Mouse (Mus musculus): ENCODE measurements at regions not wholly inside any gene's neighbourhood (a gene's known extent, or its start where the extent isn't known, plus 50 kb on each side); places are given as distances from the start of the nearest gene placed in this dataset.

DNA sequence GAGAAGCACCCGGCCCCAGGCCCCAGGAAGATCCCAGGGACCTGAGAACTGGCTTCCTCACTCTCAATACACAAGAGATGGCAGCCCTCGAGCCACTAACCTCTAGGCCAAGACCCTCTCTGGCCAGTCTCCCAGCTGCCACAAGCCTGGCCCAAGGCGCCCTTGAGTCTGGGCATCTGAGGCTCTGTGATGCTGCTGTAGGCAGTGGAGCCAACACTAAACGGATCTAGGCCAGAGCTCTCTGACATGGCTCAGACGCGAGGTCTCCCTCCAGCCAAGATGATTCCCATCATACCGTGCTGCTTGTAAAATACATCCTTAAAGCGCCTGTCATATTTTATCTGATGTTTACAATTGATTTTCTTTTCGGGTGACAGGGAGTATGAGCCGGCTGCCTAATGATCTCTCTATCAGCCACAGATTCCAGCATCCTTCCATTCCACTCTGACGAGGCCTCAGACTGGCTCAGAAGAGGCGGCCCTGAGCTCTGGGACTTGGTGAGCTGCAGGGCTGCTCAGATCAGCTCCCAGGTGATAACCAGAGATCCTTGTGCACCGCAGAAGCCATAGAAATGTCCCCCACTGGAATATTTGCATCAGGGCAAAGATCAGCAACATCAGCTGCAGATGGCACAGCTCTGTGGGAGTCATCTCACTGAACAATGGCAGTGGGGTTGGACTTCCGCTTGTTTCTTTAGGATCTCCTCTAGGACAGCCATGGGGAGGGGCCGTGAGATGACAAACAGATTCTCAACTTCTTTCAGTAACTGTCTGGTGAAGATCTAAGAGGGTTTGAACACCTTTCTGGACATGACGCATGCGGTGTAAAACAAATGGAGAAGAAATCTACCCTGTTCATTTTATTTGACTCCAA lies 60.1 kb upstream of the Zfp423 start:
- Histone ChIP-seq H3K36me3 (ENCODE audit: control insufficient read depth, insufficient read depth, low read length) (no peaks in the 10 kb centered on the region), H3K4me1 (replicated peaks; ENCODE audit: control insufficient read depth, insufficient read depth) (no peaks in the 10 kb centered on the region), H3K27me3 (ENCODE audit: control insufficient read depth, insufficient read depth, low read length) (no peaks in the 10 kb centered on the region), H3K4me3 (ENCODE audit: low read depth, low read length) (no peak overlapping the region), H3K9me3 (ENCODE audit: control insufficient read depth, low read length) (0 out of 2 replicates have a peak, but pooled peaks cover 5% of the 10 kb centered on the region), H3K27ac (replicated peaks) (no peak overlapping the region), H3K4me2 (replicated peaks; ENCODE audit: low read depth) (no peak overlapping the region), H3K9ac (ENCODE audit: low read length) (no peak overlapping the region)
- ATAC-seq (ENCODE audit: low FRiP score, low TSS enrichment) (no peak), DNase-seq (ENCODE audit: low spot score) (no peak)
- WGBS, result 70% methylated on average over 17 of the region's 17 CpGs
- TF ChIP-seq EP300 (optimal IDR thresholded peaks at IDR 0.05) (no peak), CTCF (IDR thresholded peaks at IDR 0.05; ENCODE audit: low read depth) (no peak)

DNA sequence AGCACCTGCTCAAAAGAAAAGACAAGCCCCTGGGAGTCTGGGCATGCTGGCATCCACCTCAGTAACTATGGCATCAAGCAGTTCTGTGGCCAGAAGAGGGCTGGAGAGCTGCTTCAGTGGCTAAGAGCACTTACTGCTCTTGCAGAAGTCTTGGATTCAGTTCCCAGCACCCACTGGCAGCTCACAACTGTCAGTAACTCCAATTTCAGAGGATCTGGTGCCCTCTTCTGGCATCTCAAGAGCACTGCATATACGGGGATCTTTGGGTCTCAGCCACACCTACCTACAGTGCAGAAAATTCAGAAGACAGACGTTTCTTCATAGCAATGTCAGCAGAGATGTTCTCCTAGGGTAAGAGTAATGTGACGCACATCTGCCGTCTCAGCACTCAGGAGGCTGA lies 59.1 kb upstream of the Zfp423 start:
- no peak overlapping the region for H3K9ac ChIP-seq (ENCODE audit: low read length)
- 90% methylated on average over 4 of the region's 4 CpGs for WGBS
- peak; percentile 26; the same call in 1 of the 2 replicates for TF ChIP-seq CTCF (IDR thresholded peaks at IDR 0.05; ENCODE audit: low read depth)
- TF ChIP-seq EP300 (optimal IDR thresholded peaks at IDR 0.05), result no peak

DNA sequence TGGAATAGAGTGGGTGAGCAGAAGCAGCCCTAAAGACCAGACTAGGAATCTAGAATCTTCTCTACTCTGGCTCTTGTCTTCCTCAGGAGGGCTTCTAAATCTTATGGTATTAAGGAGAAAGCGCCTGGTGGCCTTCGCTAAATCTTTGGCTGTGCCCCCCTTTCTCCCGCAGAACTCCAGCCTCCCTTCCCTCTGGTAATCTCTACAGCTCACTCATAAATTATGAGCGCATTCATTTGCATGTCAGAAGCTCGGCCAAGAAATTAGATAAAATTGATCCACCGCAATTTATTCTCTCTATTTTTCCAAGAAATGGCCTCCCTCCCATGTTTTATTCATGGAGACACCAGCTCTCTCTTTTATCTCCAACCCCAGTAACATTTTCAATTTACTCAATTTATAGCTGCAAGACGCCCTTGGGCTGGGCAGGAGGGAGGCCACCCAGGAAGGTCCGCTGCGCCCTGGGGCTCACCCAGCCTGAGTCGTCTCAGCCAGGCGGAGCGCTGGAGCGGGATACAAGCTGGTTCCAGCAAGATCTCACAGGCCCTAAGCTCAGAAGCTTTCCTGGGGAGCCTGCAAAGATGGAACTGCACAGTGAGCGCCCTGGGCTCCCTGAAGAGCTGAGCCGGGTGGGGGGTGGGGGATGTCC lies 52.9 kb upstream of the Zfp423 start:
- no peak for DNase-seq (ENCODE audit: low spot score)
- no peak overlapping the region for H3K27ac ChIP-seq (replicated peaks)
- no peaks in the 10 kb centered on the region for H3K9me3 ChIP-seq (ENCODE audit: control insufficient read depth, low read length)
- H3K4me3 ChIP-seq (ENCODE audit: low read depth, low read length), result no peak overlapping the region
- no peak overlapping the region for H3K4me2 ChIP-seq (replicated peaks; ENCODE audit: low read depth)
- ATAC-seq (ENCODE audit: low FRiP score, low TSS enrichment), result 0 out of 2 replicates have a peak, but pooled peaks have one; percentile 66
- no peak overlapping the region for H3K9ac ChIP-seq (ENCODE audit: low read length)
- no peaks in the 10 kb centered on the region for H3K27me3 ChIP-seq (ENCODE audit: control insufficient read depth, insufficient read depth, low read length)
- TF ChIP-seq EP300 (optimal IDR thresholded peaks at IDR 0.05) (no peak), CTCF (IDR thresholded peaks at IDR 0.05; ENCODE audit: low read depth) (no peak)
- H3K4me1 ChIP-seq (replicated peaks; ENCODE audit: control insufficient read depth, insufficient read depth), result no peaks in the 10 kb centered on the region
- no peaks in the 10 kb centered on the region for H3K36me3 ChIP-seq (ENCODE audit: control insufficient read depth, insufficient read depth, low read length)
- 46% methylated on average over 15 of the region's 15 CpGs for WGBS

More for the DNA sequence above, 59.1 kb upstream of the Zfp423 start:
- no peaks in the 10 kb centered on the region for H3K36me3 ChIP-seq (ENCODE audit: control insufficient read depth, insufficient read depth, low read length)
- H3K27me3 ChIP-seq (ENCODE audit: control insufficient read depth, insufficient read depth, low read length), result no peaks in the 10 kb centered on the region
- H3K27ac ChIP-seq (replicated peaks), result no peak overlapping the region
- 0 out of 2 replicates have a peak, but pooled peaks cover 5% of the 10 kb centered on the region for H3K9me3 ChIP-seq (ENCODE audit: control insufficient read depth, low read length)
- H3K4me3 ChIP-seq (ENCODE audit: low read depth, low read length), result no peak overlapping the region
- DNase-seq (ENCODE audit: low spot score) (no peak), ATAC-seq (ENCODE audit: low FRiP score, low TSS enrichment) (no peak)
- no peak overlapping the region for H3K4me2 ChIP-seq (replicated peaks; ENCODE audit: low read depth)
- H3K4me1 ChIP-seq (replicated peaks; ENCODE audit: control insufficient read depth, insufficient read depth), result no peaks in the 10 kb centered on the region

DNA sequence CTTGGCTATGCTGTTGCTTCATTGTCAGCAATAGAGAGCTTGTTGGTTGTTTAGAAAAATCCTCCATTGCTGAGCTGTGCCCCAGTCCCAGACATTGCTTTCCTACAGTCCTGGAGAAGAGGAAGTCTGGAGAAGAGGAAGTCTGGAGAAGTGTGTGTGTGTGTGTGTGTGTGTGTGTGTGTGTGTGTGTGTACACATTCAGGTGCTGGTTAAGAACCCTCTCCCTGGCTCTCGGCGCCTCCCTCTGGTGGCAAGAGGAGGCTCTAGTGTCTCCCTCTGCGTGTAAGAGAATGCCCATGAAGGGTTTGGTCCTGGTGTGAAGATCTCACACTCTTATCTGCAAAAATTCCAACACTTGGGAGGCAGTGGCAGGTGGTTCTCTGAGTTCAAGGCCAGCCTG lies 51.2 kb upstream of the Zfp423 start:
- WGBS, result 31% methylated on average over 3 of the region's 3 CpGs
- TF ChIP-seq EP300 (optimal IDR thresholded peaks at IDR 0.05) (no peak), CTCF (IDR thresholded peaks at IDR 0.05; ENCODE audit: low read depth) (peak; percentile 72)
- Histone ChIP-seq H3K36me3 (ENCODE audit: control insufficient read depth, insufficient read depth, low read length) (no peaks in the 10 kb centered on the region), H3K4me2 (replicated peaks; ENCODE audit: low read depth) (no peak overlapping the region), H3K27ac (replicated peaks) (no peak overlapping the region), H3K4me1 (replicated peaks; ENCODE audit: control insufficient read depth, insufficient read depth) (no peaks in the 10 kb centered on the region), H3K9ac (ENCODE audit: low read length) (no peak overlapping the region), H3K4me3 (ENCODE audit: low read depth, low read length) (no peak overlapping the region), H3K27me3 (ENCODE audit: control insufficient read depth, insufficient read depth, low read length) (no peaks in the 10 kb centered on the region), H3K9me3 (ENCODE audit: control insufficient read depth, low read length) (no peaks in the 10 kb centered on the region)
- DNase-seq (ENCODE audit: low spot score) (peak; percentile 59), ATAC-seq (ENCODE audit: low FRiP score, low TSS enrichment) (peak; percentile 65; the same call in 1 of the 2 replicates)

DNA sequence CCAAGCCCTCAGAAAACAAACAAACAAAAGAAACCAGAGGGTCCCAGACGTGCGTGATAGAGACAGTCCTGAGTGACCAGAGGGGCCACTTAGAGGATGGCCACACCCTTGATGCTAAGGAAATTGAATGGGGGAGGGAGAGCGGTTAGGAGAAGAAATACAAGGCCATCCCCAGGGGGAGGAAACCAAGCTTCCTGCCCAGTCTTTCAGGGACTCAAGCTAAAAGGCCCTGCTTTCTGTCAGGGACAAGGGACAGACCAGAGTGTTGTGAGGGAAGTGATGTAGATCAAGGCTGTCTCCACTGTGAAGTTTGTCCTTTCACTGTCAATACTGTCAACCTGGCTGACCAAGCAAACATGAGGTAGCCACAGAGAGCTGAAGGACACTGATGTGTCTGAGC lies 50.5 kb upstream of the Zfp423 start:
- Histone ChIP-seq H3K9ac (ENCODE audit: low read length) (no peak overlapping the region), H3K4me3 (ENCODE audit: low read depth, low read length) (no peak overlapping the region), H3K36me3 (ENCODE audit: control insufficient read depth, insufficient read depth, low read length) (no peaks in the 10 kb centered on the region), H3K4me1 (replicated peaks; ENCODE audit: control insufficient read depth, insufficient read depth) (no peaks in the 10 kb centered on the region), H3K27ac (replicated peaks) (no peak overlapping the region), H3K4me2 (replicated peaks; ENCODE audit: low read depth) (no peak overlapping the region), H3K27me3 (ENCODE audit: control insufficient read depth, insufficient read depth, low read length) (no peaks in the 10 kb centered on the region), H3K9me3 (ENCODE audit: control insufficient read depth, low read length) (no peaks in the 10 kb centered on the region)
- TF ChIP-seq CTCF (IDR thresholded peaks at IDR 0.05; ENCODE audit: low read depth) (no peak), EP300 (optimal IDR thresholded peaks at IDR 0.05) (no peak)
- DNase-seq (ENCODE audit: low spot score), result no peak
- no peak for ATAC-seq (ENCODE audit: low FRiP score, low TSS enrichment)
- 58% methylated on average over 3 of the region's 3 CpGs for WGBS

All from stomach, postnatal 0 days (tissue).